Mouse (Mus musculus): ENCODE results near the gene Urb2.

DNA sequence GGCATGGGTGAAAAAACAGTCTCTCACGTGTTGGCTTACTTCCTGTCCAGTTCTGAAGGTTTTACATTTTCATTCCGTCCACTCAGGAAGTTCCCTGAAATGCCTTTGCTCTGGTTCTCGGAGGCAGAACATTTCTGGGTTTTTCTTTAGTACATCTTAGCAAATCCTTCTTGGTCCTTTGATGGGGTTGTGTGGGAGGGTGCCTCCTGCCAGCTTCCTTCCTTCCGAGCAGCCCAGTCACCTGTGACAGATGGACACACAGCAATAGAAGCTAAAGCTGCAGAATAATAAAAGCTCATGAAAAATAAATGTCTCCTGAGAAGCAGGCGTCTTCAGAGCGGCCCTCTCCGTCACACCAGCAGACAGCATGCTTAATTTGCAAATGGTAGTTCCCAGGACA, 57.7 kb downstream of the Urb2 start:
- TF ChIP-seq POLR2A (IDR thresholded peaks at IDR 0.05; ENCODE audit: borderline replicate concordance, extremely low read depth, low read depth, low read length) (no peak), CTCF (IDR thresholded peaks at IDR 0.05; ENCODE audit: insufficient read depth, low read length) (no peak)
